Mouse (Mus musculus) CD4-positive helper T cell, adult 2 months (primary cell): ENCODE measurements around the gene Nfib.

ENCODE experiments used
- DNase-seq: peaks from one replicate; pipeline ENCODE4 v3.0.0-alpha.2; 2012; ENCODE audit warnings: low read depth, missing footprints, low spot score

Gene Nfib

GRCm38 (mm10) chr4:82540466-82540990 lies 165.0 kb downstream of the Nfib start:
- DNase-seq = no peak

DNA sequence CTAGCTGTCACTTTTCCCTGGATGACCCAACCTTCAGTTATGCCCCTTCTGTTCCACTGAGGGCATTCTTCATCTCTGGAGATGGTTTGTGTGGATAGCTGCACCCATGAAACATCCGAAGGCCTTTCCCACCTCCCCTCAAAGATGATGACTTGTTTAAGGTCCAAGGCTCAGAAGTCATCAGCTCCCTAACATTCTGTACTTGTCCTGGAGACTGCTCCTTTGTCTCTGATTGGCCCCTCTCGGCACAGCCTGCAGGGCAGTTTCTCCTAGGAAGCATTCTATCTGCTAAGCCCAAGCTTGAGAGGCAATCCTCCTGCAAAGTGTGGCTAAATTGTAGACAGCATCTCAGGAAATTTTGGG lies 165.5 kb downstream of the Nfib start:
- DNase-seq = no peak

DNA sequence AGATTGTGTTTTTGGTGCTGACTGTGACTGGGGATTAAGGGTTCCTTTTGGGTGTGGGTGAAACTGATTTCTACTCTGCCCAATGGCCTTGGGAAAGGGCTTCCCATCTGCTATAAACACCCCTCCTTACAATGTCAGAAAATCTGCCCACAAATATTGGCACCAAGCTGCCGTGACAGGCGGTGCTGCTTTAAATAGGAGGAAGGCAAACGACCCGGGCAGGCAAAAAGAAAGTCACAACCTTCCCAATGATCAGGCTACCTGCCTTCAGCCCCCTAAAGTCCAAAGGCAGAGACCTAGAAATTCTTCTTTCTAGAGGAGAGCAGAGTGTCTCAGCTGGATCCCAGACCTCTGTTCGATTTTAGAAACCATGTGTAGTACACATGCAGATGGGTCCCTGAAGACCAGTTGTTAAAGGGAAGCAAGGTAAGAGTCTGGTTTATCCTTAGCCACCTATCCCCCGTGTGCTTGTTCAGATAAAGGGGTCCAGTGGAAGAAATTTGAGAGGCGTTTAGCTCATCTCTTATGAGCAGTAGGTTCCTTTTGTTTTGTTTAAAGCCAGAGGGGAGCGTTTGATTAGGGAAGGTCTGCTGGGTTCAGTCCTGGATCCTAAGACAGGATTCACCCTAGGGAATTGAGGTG lies 166.0 kb downstream of the Nfib start:
- no peak for DNase-seq

DNA sequence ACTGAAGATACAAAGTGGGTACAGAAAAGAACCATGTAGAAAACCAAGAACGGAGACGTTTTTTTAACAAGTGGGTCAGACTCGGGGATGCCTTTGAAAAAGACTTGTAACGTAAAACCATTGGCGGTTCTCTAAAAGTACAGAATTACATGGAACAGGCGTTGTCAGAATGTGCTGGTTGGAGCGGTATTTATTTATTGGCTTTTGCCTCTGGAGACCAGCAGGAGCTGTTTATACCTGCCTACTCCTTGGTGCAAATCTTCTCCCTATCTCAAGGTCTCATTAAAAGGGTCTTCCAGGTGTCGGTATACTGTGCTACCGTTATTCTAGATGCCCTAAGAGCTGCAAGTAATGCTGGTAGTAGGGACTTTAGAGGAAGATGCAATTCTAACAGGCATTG lies 166.7 kb downstream of the Nfib start:
- no peak for DNase-seq

DNA sequence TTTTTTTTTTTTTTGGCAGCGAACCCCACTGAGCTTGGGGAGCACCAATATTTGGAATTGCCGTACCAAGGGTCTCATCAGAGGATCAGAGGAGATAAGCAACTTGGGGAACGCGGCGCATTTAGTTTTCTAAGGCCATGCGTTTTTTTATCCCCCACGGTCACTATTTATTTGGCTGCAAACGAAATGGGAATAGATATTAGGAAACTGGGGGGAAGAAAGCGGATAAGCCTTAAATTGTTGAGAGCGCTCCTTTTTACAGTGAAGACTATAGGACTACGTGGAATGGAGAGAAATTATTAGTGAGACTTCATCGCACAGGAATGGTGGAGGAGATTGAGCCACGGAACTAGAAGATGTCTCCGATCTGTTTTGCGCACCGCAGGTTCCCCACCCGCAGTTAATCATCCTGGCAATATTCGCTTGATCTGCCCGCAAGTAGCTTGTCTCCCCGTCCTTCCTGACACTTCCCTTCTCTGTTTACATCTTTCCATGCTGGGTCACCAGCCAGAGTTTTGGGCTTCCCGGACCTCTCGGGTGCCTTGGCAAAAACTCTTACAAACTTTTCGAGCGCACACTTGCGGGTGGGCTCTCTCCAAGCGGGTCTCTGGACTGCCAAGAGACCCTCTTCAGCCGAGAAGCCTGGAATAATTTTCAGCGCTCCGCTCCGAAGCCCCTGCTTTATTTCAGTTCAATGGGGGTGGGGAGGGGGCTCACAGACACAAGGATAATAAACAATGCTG lies 167.3 kb downstream of the Nfib start:
- DNase-seq = no peak

GRCm38 (mm10) chr4:82537279-82537967 lies 168.1 kb downstream of the Nfib start:
- DNase-seq = no peak

DNA sequence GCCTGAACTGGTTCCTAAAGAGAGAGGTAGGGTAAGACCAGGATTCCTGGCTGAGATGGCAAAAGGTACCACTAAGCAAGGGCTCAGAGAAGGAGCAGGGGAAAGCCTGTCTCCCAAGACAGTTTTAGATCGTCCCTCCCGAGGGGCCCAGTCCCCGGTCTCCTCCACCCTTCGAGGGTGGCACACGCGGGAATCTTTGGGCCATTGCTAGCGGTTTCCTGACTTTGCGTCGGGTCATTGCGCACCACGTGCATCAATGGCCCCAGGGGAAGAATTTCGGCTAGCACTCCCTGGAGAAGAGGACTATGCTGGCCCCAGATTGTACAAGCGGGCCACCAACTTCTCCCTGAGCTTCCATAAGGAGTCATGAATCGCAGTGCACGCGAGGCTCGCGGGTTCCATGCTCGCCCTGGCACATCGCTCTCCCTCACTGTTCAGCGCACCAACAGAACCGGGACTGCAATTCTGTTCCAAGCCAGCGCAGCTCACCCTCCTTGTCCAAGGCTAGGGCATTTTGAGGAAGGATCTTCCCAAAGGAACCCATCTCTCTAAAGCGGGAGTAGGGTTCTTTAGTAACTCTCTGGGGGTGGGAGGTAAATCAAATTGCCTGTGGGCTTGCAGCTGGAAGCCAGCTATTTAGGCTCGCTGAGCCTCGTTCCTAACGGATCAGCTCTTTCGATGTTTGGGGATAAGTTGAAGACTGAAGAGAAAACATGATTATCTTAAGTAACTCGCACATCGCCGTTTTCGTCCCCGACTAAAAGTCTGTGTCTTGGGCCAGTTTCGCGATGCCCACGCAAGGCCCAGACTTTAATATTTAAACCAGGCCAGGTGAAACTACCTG lies 168.9 kb downstream of the Nfib start:
- no peak for DNase-seq

GRCm38 (mm10) chr4:82535606-82536434 lies 169.7 kb downstream of the Nfib start:
- no peak for DNase-seq

GRCm38 (mm10) chr4:82533231-82533630 lies 172.3 kb downstream of the Nfib start:
- no peak for DNase-seq

GRCm38 (mm10) chr4:82532443-82533191 lies 172.9 kb downstream of the Nfib start:
- DNase-seq = no peak

- no peak for DNase-seq
These were observed 173.6 kb downstream of the Nfib start for GRCm38 (mm10) chr4:82531977-82532376.

- DNase-seq = no peak
These were observed 174.6 kb downstream of the Nfib start for GRCm38 (mm10) chr4:82530875-82531353.

DNA sequence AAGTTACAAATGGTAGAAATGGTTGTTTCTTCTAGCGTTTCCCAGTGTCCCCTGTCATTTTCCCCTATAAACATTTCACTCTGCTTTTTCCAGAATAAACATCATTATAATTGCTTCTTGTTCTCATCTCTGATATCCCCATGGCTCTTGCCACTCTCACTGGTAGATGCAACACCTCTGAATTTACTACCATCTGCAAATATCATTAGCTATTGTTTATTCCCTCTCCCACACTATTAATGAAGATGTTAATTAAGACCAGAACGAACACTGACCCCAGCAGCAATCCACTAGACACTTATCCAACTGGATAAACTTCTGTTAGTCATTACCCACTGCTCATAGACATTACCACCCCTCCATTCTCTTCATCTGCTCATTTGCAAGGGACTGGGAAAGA lies 176.6 kb downstream of the Nfib start:
- no peak for DNase-seq

DNA sequence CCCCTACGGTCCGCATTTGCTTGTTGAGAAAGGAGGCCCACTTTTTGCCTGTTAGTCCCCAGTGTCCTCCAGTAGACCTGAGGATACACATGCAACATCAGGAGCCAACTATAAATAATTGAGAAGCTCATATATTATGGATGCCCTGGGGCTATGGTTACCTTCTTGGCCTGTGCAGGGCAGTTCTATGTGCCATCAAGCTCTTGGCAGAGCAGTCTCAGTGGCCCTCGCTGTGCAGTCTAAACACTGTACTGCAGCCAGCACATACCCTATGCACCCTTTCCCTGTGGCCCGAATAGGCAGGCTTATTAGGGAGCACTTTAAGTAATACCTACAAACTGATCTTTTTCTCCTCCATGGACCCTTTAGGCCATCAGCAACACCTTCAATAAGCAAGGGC lies 185.6 kb downstream of the Nfib start:
- no peak for DNase-seq

GRCm38 (mm10) chr4:82518132-82518531 lies 187.4 kb downstream of the Nfib start:
- DNase-seq = no peak

DNA sequence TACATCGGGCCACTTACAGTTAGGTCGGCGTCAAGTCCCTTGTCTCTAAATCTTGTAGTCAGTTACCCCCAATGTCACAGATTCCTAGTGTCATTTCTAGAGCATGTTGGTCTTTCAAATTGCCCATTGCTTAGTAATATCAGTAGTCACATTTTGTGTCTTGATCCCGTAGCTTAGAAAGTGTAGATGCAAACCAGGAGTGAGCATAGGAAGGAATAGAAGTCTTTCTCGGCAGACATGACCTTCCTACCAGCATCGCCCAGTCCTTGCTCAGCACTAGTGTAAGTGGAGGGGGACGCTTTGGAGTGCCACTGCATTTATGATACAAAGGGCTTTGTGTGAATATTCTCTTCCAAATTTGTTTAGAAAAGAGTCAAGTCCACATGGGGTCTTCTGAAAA lies 188.2 kb downstream of the Nfib start:
- no peak for DNase-seq

GRCm38 (mm10) chr4:82516211-82516795 lies 189.2 kb downstream of the Nfib start:
- DNase-seq = no peak

GRCm38 (mm10) chr4:82514921-82515320 lies 190.6 kb downstream of the Nfib start:
- DNase-seq = no peak

- DNase-seq = no peak
These were observed 191.2 kb downstream of the Nfib start for GRCm38 (mm10) chr4:82514373-82514772.

DNA sequence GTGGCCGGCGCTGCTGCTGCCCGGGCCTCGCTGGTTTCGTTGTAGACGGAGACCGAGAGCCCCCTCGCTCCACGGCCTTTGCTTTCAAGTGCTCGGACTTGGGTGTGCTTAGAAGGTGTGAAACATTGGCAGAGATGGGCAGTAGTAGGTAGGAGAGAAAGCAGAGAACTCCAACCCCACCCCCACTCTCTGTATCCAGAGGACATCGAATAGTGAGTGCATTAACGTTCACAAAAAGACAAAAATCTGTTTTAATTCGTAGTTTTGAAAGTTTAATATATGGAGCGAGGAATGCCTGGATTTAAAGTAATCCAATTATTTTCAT lies 192.2 kb downstream of the Nfib start:
- no peak for DNase-seq
